Mouse (Mus musculus) C2C12 (cell line): ENCODE results near the gene H2-T3. TPM values are rescaled to one million over a fixed set of nuclear protein-coding genes. Genes with fewer than 3 reads are reported as not detected.
A peak's percentile ranks its signal among the peaks of the same experiment; 100 is the strongest.
"Not testable (repeated sequence)": the region's sequence is repeated elsewhere in the genome, so short reads cannot be mapped to it uniquely, and the experiment has no call there.

Experiments used
- H3K27me3 ChIP-seq: one replicate; pipeline ENCODE4 v1.6.1; 2011; ENCODE audit not compliant: control insufficient read depth, insufficient read depth, insufficient read length
- H3K36me3 ChIP-seq: one replicate; pipeline ENCODE4 v1.6.1; 2011; ENCODE audit not compliant: control insufficient read depth, insufficient read depth
- H3K4me3 ChIP-seq: one replicate; pipeline ENCODE4 v1.5.1; 2011; ENCODE audit warnings: mild to moderate bottlenecking, control low read depth; ENCODE audit not compliant: poor library complexity, insufficient read depth, severe bottlenecking
- H3K79me2 ChIP-seq: one replicate; pipeline ENCODE4 v1.6.1; 2011; ENCODE audit not compliant: control insufficient read depth, insufficient read depth
- H3K79me3 ChIP-seq: one replicate; pipeline ENCODE4 v1.6.1; 2011; ENCODE audit warnings: low read depth, control low read depth
- H3ac ChIP-seq: one replicate; pipeline ENCODE3; 2011; ENCODE audit warnings: low read depth; ENCODE audit not compliant: control insufficient read depth, insufficient read length
- CEBPB ChIP-seq: IDR thresholded peaks from one replicate; pipeline ENCODE4 v1.6.1; 2011; ENCODE audit warnings: low read depth, mild to moderate bottlenecking, control low read depth, moderate library complexity
- CTCF ChIP-seq: IDR thresholded peaks from one replicate; pipeline ENCODE4 v1.5.1; 2011; ENCODE audit not compliant: control insufficient read depth, insufficient read depth, insufficient read length
- FOSL1 ChIP-seq: IDR thresholded peaks from one replicate; pipeline ENCODE4 v1.8.0; 2011; ENCODE audit warnings: mild to moderate bottlenecking, low read length; ENCODE audit not compliant: poor library complexity, insufficient read depth, severe bottlenecking
- MAX ChIP-seq: IDR thresholded peaks from one replicate; pipeline ENCODE4 v1.6.1; 2011; ENCODE audit warnings: mild to moderate bottlenecking, control low read depth
- MYOD1 ChIP-seq: IDR thresholded peaks from one replicate; pipeline ENCODE4 v1.6.1; 2011; ENCODE audit warnings: low read depth; ENCODE audit not compliant: control insufficient read depth, insufficient read length
- MYOG ChIP-seq: IDR thresholded peaks from one replicate; pipeline ENCODE4 v1.6.1; 2011; ENCODE audit not compliant: control insufficient read depth, insufficient read length; ENCODE audit errors: extremely low read depth
- USF1 ChIP-seq: IDR thresholded peaks from one replicate; pipeline ENCODE4 v1.6.1; 2011; ENCODE audit warnings: low read depth, mild to moderate bottlenecking, control low read depth, moderate library complexity
- long read RNA-seq, 2 experiments: library from polyadenylated mRNA; unstranded; transcript quantifications; one replicate each; pipeline ENCODE4 v2.0.0; 2019 to 2020
- polyA plus RNA-seq: library from polyadenylated mRNA; unstranded; fragments of >200 nt; fragmentation: generic; extraction: Trizol; gene quantifications from one replicate; pipeline ENCODE4 v1.2.1, GENCODE M21; 2012; ENCODE audit warnings: missing spikeins

H2-T3 gene
- polyA plus RNA-seq: not detected
- long read RNA-seq, experiment 1: 0 reads
- long read RNA-seq, experiment 2: 0 reads

GRCm38 (mm10) chr17:36190169-36190507, at the start of gene H2-T3:
H2-T3 (minus strand) TSS chr17:36190287.
- no peak within 1 kb of the TSS for H3K4me3 ChIP-seq
- H3K79me3 ChIP-seq: no peaks in the 10 kb centered on the region
- no peaks in the 10 kb centered on the region for H3K79me2 ChIP-seq
- TF ChIP-seq MAX (no peak), CTCF (no peak), USF1 (no peak)
- H3ac ChIP-seq: no peak within 1 kb of the TSS
- no peaks in the 10 kb centered on the region for H3K36me3 ChIP-seq
- peaks cover 55% of the 10 kb centered on the region for H3K27me3 ChIP-seq

GRCm38 (mm10) chr17:36237321-36237921, 47.3 kb upstream of the H2-T3 start:
- TF ChIP-seq MYOG: no peak
- TF ChIP-seq FOSL1: no peak
- TF ChIP-seq USF1: no peak
- no peak for TF ChIP-seq CTCF
- no peaks in the 10 kb centered on the region for H3K79me2 ChIP-seq
- H3K79me3 ChIP-seq: no peaks in the 10 kb centered on the region
- no peaks in the 10 kb centered on the region for H3K36me3 ChIP-seq
- H3K27me3 ChIP-seq: peaks cover 7% of the 10 kb centered on the region
- no peak overlapping the region for H3K4me3 ChIP-seq
- H3ac ChIP-seq: peak overlapping the region; percentile 31

GRCm38 (mm10) chr17:36235300-36235699, 45.2 kb upstream of the H2-T3 start:
- H3K27me3 ChIP-seq, H3K4me3 ChIP-seq, H3K79me3 ChIP-seq, H3K79me2 ChIP-seq, H3K36me3 ChIP-seq, H3ac ChIP-seq: not testable (repeated sequence)

- H3K79me2 ChIP-seq: no peaks in the 10 kb centered on the region
- no peaks in the 10 kb centered on the region for H3K79me3 ChIP-seq
- H3K4me3 ChIP-seq: no peak overlapping the region
- peaks cover 14% of the 10 kb centered on the region for H3K27me3 ChIP-seq
- no peak overlapping the region for H3ac ChIP-seq
- no peaks in the 10 kb centered on the region for H3K36me3 ChIP-seq
- TF ChIP-seq MAX: no peak
- TF ChIP-seq FOSL1: no peak
- TF ChIP-seq CEBPB: no peak
- TF ChIP-seq USF1: no peak
Observed at GRCm38 (mm10) chr17:36233572-36233971, 43.5 kb upstream of the H2-T3 start.

- H3K36me3 ChIP-seq: no peaks in the 10 kb centered on the region
- H3K4me3 ChIP-seq: no peak overlapping the region
- peaks cover 20% of the 10 kb centered on the region for H3K27me3 ChIP-seq
- H3K79me2 ChIP-seq: no peaks in the 10 kb centered on the region
- H3K79me3 ChIP-seq: no peaks in the 10 kb centered on the region
- no peak overlapping the region for H3ac ChIP-seq
- TF ChIP-seq CTCF: peak; percentile 81
- no peak for TF ChIP-seq MYOD1
- no peak for TF ChIP-seq MYOG
- no peak for TF ChIP-seq MAX
Observed at GRCm38 (mm10) chr17:36231318-36231717, 41.2 kb upstream of the H2-T3 start.

- Histone ChIP-seq H3K79me2 (no peaks in the 10 kb centered on the region), H3K79me3 (no peaks in the 10 kb centered on the region), H3K4me3 (no peak overlapping the region), H3K36me3 (no peaks in the 10 kb centered on the region), H3K27me3 (peaks cover 35% of the 10 kb centered on the region), H3ac (no peak overlapping the region)
- TF ChIP-seq MYOG (no peak), MYOD1 (no peak), CEBPB (no peak), FOSL1 (no peak), MAX (no peak), CTCF (no peak), USF1 (no peak)
Observed at GRCm38 (mm10) chr17:36229046-36229445, 39.0 kb upstream of the H2-T3 start.
